In the genomic region with DNA sequence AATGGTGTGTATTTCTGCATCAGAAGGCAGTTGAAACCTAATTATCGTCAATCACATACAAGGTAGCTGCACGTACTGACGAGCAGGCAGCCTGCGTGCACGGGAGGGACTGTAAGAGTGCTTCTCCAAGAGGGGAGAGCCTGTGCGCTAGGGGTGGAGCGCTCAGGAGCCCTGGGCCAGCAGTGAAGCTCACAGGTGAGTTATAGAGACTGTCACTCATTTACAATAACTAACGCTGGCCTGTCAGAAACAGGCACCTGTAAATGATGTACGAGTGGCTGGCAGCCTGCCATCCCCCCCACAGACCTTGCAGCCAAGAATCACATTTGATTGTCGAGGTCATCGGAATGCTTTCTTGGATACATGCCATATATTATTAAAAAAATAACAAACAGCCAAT, we compare ENCODE assay signal across 8 mouse cellular contexts.
DNase-seq lines count a peak whose midpoint lies in the region; ATAC-seq lines count a peak whose summit lies in the region.

No protein-coding gene starts in this region.

- peak; percentile 16 for DNase-seq in embryo, embryonic 10 days (ENCODE audit: low spot score)
- no peak for DNase-seq in embryo, embryonic 9.5 days (ENCODE audit: extremely low spot score)
- peak; percentile 42 for DNase-seq in brain, adult 2 months (ENCODE audit: low read depth, low spot score)
- no peak for DNase-seq in hindbrain, embryonic 11.5 days (ENCODE audit: low spot score)
- peak; percentile 26 for DNase-seq in lung, postnatal 36 days
- DNase-seq in urinary bladder, adult 2 months (ENCODE audit: low spot score): no peak
- no peak for DNase-seq in spleen, adult 18-20 months
- no peak for DNase-seq in right cerebral cortex, adult 18-20 months

- H3K4me2 ChIP-seq in hindbrain, embryonic 11.5 days (replicated peaks; ENCODE audit: low read depth, low read length): no peak overlapping the region

- peak overlapping the region; percentile 5; the same call in 1 of the 2 replicates for H3K27ac ChIP-seq in hindbrain, embryonic 11.5 days (ENCODE audit: low read depth, low read length)

- H3K4me3 ChIP-seq in hindbrain, embryonic 11.5 days (ENCODE audit: low read depth, low read length): no peak overlapping the region

- H3K9ac ChIP-seq in hindbrain, embryonic 11.5 days (ENCODE audit: low read depth, low read length): no peak overlapping the region

- 56% methylated on average over 11 of the region's 11 CpGs for WGBS in hindbrain, embryonic 11.5 days

- no peaks in the 10 kb centered on the region for H3K9me3 ChIP-seq in hindbrain, embryonic 11.5 days (ENCODE audit: control insufficient read depth, low read length)

- H3K36me3 ChIP-seq in hindbrain, embryonic 11.5 days (ENCODE audit: control insufficient read depth, insufficient read depth, low read length): no peaks in the 10 kb centered on the region

- H3K27me3 ChIP-seq in hindbrain, embryonic 11.5 days (ENCODE audit: control insufficient read depth, insufficient read depth, low read length): no peaks in the 10 kb centered on the region

- no peak for ATAC-seq in hindbrain, embryonic 11.5 days (ENCODE audit: low FRiP score)

- H3K4me1 ChIP-seq in hindbrain, embryonic 11.5 days (replicated peaks; ENCODE audit: control insufficient read depth, insufficient read depth, low read length): 0 out of 2 replicates have a peak, but pooled peaks cover 5% of the 10 kb centered on the region

Comparison
In these comparisons a context has a peak if more than half of its experiments do, and no peak if none do; other contexts are left out.
1. DNase-seq: peak in embryo, embryonic 10 days (single experiment), brain, adult 2 months (single experiment) and lung, postnatal 36 days (single experiment); none in embryo, embryonic 9.5 days (single experiment), hindbrain, embryonic 11.5 days (single experiment), urinary bladder, adult 2 months (single experiment), spleen, adult 18-20 months (0 of 2) and right cerebral cortex, adult 18-20 months (single experiment).